Mouse (Mus musculus) activated CD4-positive, CD25-positive, alpha-beta regulatory T cell (primary cell): ENCODE measurements around the gene Fbxl7. TPM values are rescaled to one million over a fixed set of nuclear protein-coding genes. Genes with fewer than 3 reads are reported as not detected.

Experiments
- polyA plus RNA-seq, 2 experiments: library from polyadenylated mRNA; unstranded; fragments of 100-300 nt; shearing (Covaris generic); gene quantifications; one replicate each; pipeline ENCODE4 v1.2.1; 2017

The Fbxl7 gene
- under 1 TPM; 0.29 to 0.59 TPM for polyA plus RNA-seq

GRCm38 (mm10) chr15:26895251-26895711 lies at the start of gene Fbxl7:
Fbxl7 (minus strand) TSS chr15:26895580.

